Mouse (Mus musculus): ENCODE data around the gene Fam198b.

DNA sequence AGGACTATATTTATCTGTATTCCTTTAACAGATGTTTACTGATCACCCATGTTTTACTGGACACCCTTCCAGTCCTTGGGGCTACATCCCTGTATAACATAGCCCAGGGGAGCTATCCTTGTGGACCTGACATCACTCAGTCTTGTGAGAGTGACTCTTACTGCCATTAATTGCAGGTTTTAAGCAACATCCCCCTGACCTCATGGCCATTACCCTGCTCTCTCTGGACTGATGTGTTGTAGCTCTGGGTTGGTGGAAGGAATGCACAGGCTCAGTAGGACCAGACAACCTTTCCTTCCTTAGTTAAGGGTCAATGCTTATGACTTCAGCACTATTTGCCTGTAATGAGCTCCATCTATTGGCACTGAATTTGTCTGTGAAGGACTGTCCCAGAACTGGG is 14.2 kb downstream of the Fam198b start:
- TF ChIP-seq CTCF (IDR thresholded peaks at IDR 0.05; ENCODE audit: low read depth) (no peak), EP300 (IDR thresholded peaks at IDR 0.05; ENCODE audit: low read depth) (no peak)

All from liver, postnatal 0 days (tissue).